Mouse (Mus musculus): Measurements from ENCODE around the gene Akap2. TPM values are rescaled to one million over a fixed set of nuclear protein-coding genes. Genes with fewer than 3 reads are reported as not detected.
A peak's percentile ranks its signal among the peaks of the same experiment; 100 is the strongest.

Gene Akap2
- polyA plus RNA-seq, 1 experiment = 348 TPM

- no peak overlapping the region for H3K4me3 ChIP-seq (replicated peaks; ENCODE audit: extremely low read depth, low read depth, low read length)
- TF ChIP-seq CTCF (IDR thresholded peaks at IDR 0.05; ENCODE audit: insufficient read depth, low read length) = no peak
- no peak for TF ChIP-seq POLR2A (IDR thresholded peaks at IDR 0.05; ENCODE audit: borderline replicate concordance, extremely low read depth, low read depth, low read length)
- no peak for DNase-seq
- 68% methylated on average over 3 of the region's 3 CpGs for WGBS
- no peaks in the 10 kb centered on the region for H3K4me1 ChIP-seq (ENCODE audit: control insufficient read depth, insufficient read depth, low read length)
Measured at GRCm38 (mm10) chr4:57896631-57897030, 179.2 kb downstream of the Akap2 start.

- peak; percentile 49 for DNase-seq
Measured at GRCm38 (mm10) chr4:57901210-57901609, 183.8 kb downstream of the Akap2 start.

GRCm38 (mm10) chr4:57902619-57903018, 185.2 kb downstream of the Akap2 start:
- DNase-seq = no peak
- no peaks in the 10 kb centered on the region for H3K4me1 ChIP-seq (ENCODE audit: control insufficient read depth, insufficient read depth, low read length)
- 68% methylated on average over 5 of the region's 5 CpGs for WGBS
- TF ChIP-seq POLR2A (IDR thresholded peaks at IDR 0.05; ENCODE audit: borderline replicate concordance, extremely low read depth, low read depth, low read length) (no peak), CTCF (IDR thresholded peaks at IDR 0.05; ENCODE audit: insufficient read depth, low read length) (no peak)
- no peak overlapping the region for H3K4me3 ChIP-seq (replicated peaks; ENCODE audit: extremely low read depth, low read depth, low read length)

More at GRCm38 (mm10) chr4:57901210-57901609, 183.8 kb downstream of the Akap2 start:
- H3K4me1 ChIP-seq (ENCODE audit: control insufficient read depth, insufficient read depth, low read length) = no peaks in the 10 kb centered on the region
- no peak overlapping the region for H3K4me3 ChIP-seq (replicated peaks; ENCODE audit: extremely low read depth, low read depth, low read length)
- TF ChIP-seq POLR2A (IDR thresholded peaks at IDR 0.05; ENCODE audit: borderline replicate concordance, extremely low read depth, low read depth, low read length) (no peak), CTCF (IDR thresholded peaks at IDR 0.05; ENCODE audit: insufficient read depth, low read length) (peak; percentile 88)
- 5% methylated on average over 4 of the region's 4 CpGs for WGBS

- H3K4me1 ChIP-seq (ENCODE audit: control insufficient read depth, insufficient read depth, low read length) = no peaks in the 10 kb centered on the region
- 7% methylated on average over 5 of the region's 5 CpGs for WGBS
- TF ChIP-seq CTCF (IDR thresholded peaks at IDR 0.05; ENCODE audit: insufficient read depth, low read length) (peak; percentile 93), POLR2A (IDR thresholded peaks at IDR 0.05; ENCODE audit: borderline replicate concordance, extremely low read depth, low read depth, low read length) (no peak)
- DNase-seq = peak; percentile 55
- H3K4me3 ChIP-seq (replicated peaks; ENCODE audit: extremely low read depth, low read depth, low read length) = no peak overlapping the region
Measured at GRCm38 (mm10) chr4:57904211-57904610, 186.8 kb downstream of the Akap2 start.

GRCm38 (mm10) chr4:57904638-57905037, 187.2 kb downstream of the Akap2 start:
- no peak for DNase-seq
- no peak overlapping the region for H3K4me3 ChIP-seq (replicated peaks; ENCODE audit: extremely low read depth, low read depth, low read length)
- WGBS = 25% methylated on average over 9 of the region's 9 CpGs
- TF ChIP-seq POLR2A (IDR thresholded peaks at IDR 0.05; ENCODE audit: borderline replicate concordance, extremely low read depth, low read depth, low read length) (no peak), CTCF (IDR thresholded peaks at IDR 0.05; ENCODE audit: insufficient read depth, low read length) (no peak)
- H3K4me1 ChIP-seq (ENCODE audit: control insufficient read depth, insufficient read depth, low read length) = no peaks in the 10 kb centered on the region

- H3K4me3 ChIP-seq (replicated peaks; ENCODE audit: extremely low read depth, low read depth, low read length) = no peak overlapping the region
- no peak for DNase-seq
- 68% methylated on average over 2 of the region's 2 CpGs for WGBS
- no peak for TF ChIP-seq POLR2A (IDR thresholded peaks at IDR 0.05; ENCODE audit: borderline replicate concordance, extremely low read depth, low read depth, low read length)
- no peak for TF ChIP-seq CTCF (IDR thresholded peaks at IDR 0.05; ENCODE audit: insufficient read depth, low read length)
- H3K4me1 ChIP-seq (ENCODE audit: control insufficient read depth, insufficient read depth, low read length) = no peaks in the 10 kb centered on the region
Measured at GRCm38 (mm10) chr4:57906708-57907107, 189.3 kb downstream of the Akap2 start.

- DNase-seq = no peak
- Histone ChIP-seq H3K4me3 (replicated peaks; ENCODE audit: extremely low read depth, low read depth, low read length) (no peak overlapping the region), H3K4me1 (ENCODE audit: control insufficient read depth, insufficient read depth, low read length) (no peaks in the 10 kb centered on the region)
- WGBS = 45% methylated on average over 6 of the region's 6 CpGs
- TF ChIP-seq CTCF (IDR thresholded peaks at IDR 0.05; ENCODE audit: insufficient read depth, low read length) (no peak), POLR2A (IDR thresholded peaks at IDR 0.05; ENCODE audit: borderline replicate concordance, extremely low read depth, low read depth, low read length) (no peak)
Measured at GRCm38 (mm10) chr4:57908860-57909259, 191.4 kb downstream of the Akap2 start.

GRCm38 (mm10) chr4:57913021-57913420, 195.6 kb downstream of the Akap2 start:
- Histone ChIP-seq H3K4me3 (replicated peaks; ENCODE audit: extremely low read depth, low read depth, low read length) (no peak overlapping the region), H3K4me1 (ENCODE audit: control insufficient read depth, insufficient read depth, low read length) (no peaks in the 10 kb centered on the region; the same call in 1 of the 2 replicates)
- no peak for TF ChIP-seq POLR2A (IDR thresholded peaks at IDR 0.05; ENCODE audit: borderline replicate concordance, extremely low read depth, low read depth, low read length)
- no peak for TF ChIP-seq CTCF (IDR thresholded peaks at IDR 0.05; ENCODE audit: insufficient read depth, low read length)
- DNase-seq = no peak

- no peaks in the 10 kb centered on the region; the same call in 1 of the 2 replicates for H3K4me1 ChIP-seq (ENCODE audit: control insufficient read depth, insufficient read depth, low read length)
- 57% methylated on average over 10 of the region's 10 CpGs for WGBS
- TF ChIP-seq CTCF (IDR thresholded peaks at IDR 0.05; ENCODE audit: insufficient read depth, low read length) (peak; percentile 31; the same call in 1 of the 2 replicates), POLR2A (IDR thresholded peaks at IDR 0.05; ENCODE audit: borderline replicate concordance, extremely low read depth, low read depth, low read length) (no peak)
- DNase-seq = no peak
- H3K4me3 ChIP-seq (replicated peaks; ENCODE audit: extremely low read depth, low read depth, low read length) = peak overlapping the region; percentile 40
Measured at GRCm38 (mm10) chr4:57914193-57915190, 197.0 kb downstream of the Akap2 start.
